Mouse (Mus musculus) limb, embryonic 12.5 days (tissue): ENCODE measurements around the gene 2700049A03Rik. TPM values are rescaled to one million over a fixed set of nuclear protein-coding genes. Genes with fewer than 3 reads are reported as not detected.

Experiments
- ATAC-seq: fragments of 200-750 bp; cut with Nextera tagmentation; 2 replicates; pipeline ENCODE4 v1.8.0; 2017; ENCODE audit warnings: low read depth, moderate TSS enrichment; ENCODE audit not compliant: insufficient number of reproducible peaks, insufficient read depth, low FRiP score, low TSS enrichment
- H3K27ac ChIP-seq: fragments of 300-500 bp; sonication (generic); 2 replicates; pipeline ENCODE4 v1.5.1; 2016; ENCODE audit warnings: mild to moderate bottlenecking, moderate library complexity
- H3K27me3 ChIP-seq: fragments of 300-500 bp; sonication (generic); 2 replicates; pipeline ENCODE4 v1.6.1; 2016; ENCODE audit warnings: mild to moderate bottlenecking, moderate library complexity
- H3K36me3 ChIP-seq: fragments of 300-500 bp; sonication (generic); 2 replicates; pipeline ENCODE4 v1.6.1; 2016; ENCODE audit warnings: mild to moderate bottlenecking, moderate library complexity
- H3K4me1 ChIP-seq: fragments of 300-500 bp; sonication (generic); replicated peaks from 2 replicates; pipeline ENCODE4 v1.6.1; 2016
- H3K4me2 ChIP-seq: fragments of 300-500 bp; sonication (generic); 2 replicates; pipeline ENCODE4 v1.6.1; 2016; ENCODE audit warnings: mild to moderate bottlenecking, moderate library complexity
- H3K4me3 ChIP-seq: fragments of 300-500 bp; sonication (generic); replicated peaks from 2 replicates; pipeline ENCODE4 v1.5.1; 2016; ENCODE audit warnings: mild to moderate bottlenecking
- H3K9ac ChIP-seq: fragments of 300-500 bp; sonication (generic); replicated peaks from 2 replicates; pipeline ENCODE4 v1.6.1; 2016; ENCODE audit warnings: mild to moderate bottlenecking, moderate library complexity
- H3K9me3 ChIP-seq: fragments of 300-500 bp; sonication (generic); 2 replicates; pipeline ENCODE4 v1.6.1; 2016; ENCODE audit warnings: mild to moderate bottlenecking, moderate library complexity
- WGBS: fragments of 180-500 bp; shearing (Covaris S2); methylation state at CpG from one replicate; pipeline ENCODE4 v1.1.7; 2016; 5-methylcytosine and 5-hydroxymethylcytosine counted together
- polyA plus RNA-seq: library from polyadenylated mRNA; unstranded; fragments of >200 nt; fragmentation: Nextera tagmentation; extraction: Ambion mirVana; gene quantifications from 2 replicates; pipeline ENCODE4 v1.2.1, GENCODE M21; 2016

The 2700049A03Rik gene
- polyA plus RNA-seq, 1 experiment from 2014 or later, result 19.0 TPM

DNA sequence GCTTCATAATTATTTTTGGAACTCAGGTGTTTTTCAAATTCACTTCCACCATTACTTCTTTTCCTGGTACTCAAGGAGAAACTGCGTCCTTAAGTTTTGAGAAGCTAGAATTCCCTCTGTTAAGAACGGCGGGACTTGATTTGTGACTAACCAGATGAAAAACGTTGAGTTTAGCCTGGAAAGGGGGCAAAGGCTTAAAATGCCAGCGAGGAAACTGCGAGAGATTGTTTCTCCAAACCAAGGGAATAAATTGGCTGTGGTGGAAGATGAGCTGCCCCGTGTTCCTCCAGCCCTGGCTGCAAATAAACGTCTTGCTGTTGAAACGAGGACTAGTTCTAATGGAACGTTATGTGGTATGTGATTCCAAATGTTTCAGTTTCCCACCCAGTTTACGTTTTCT lies 1.0 kb downstream of the 2700049A03Rik start:
- Histone ChIP-seq H3K9ac (peak overlapping the region; percentile 61), H3K36me3 (peaks cover 38% of the 10 kb centered on the region), H3K4me1 (peaks cover 26% of the 10 kb centered on the region), H3K4me2 (peak overlapping the region; percentile 92), H3K4me3 (peak overlapping the region; percentile 93), H3K9me3 (no peaks in the 10 kb centered on the region), H3K27ac (no peak overlapping the region), H3K27me3 (no peaks in the 10 kb centered on the region)
- WGBS, result 8% methylated on average over 11 of the region's 11 CpGs
- ATAC-seq, result no peak

DNA sequence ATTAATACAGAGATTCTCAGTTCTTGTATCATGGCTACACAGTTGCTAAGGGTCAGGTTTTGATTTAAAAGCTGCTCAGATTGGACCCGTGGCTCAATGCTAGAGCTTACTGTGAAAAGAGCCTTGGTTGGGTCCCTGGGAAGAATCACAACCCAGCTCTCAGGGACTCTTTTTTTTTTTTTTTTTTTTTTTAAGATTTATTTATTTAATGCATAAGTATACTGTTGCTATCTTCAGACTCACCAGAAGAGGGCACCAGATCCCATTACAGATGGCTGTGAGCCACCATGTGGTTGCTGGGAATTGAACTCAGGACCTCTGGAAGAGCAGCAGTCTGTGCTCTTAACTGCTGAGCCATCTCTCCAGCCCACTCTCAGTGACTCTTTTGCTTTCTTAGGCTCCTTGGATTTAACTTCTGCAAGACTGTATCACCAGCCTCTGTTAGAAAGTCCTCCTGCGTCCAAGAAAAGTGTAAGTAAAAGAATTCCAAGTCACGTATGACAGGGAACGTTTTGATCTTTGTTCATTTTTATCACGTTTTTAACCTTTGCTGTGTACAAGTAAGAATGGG lies 2.7 kb downstream of the 2700049A03Rik start:
- Histone ChIP-seq H3K36me3 (peaks cover 47% of the 10 kb centered on the region), H3K9ac (no peak overlapping the region), H3K27me3 (no peaks in the 10 kb centered on the region), H3K9me3 (no peaks in the 10 kb centered on the region), H3K27ac (no peak overlapping the region), H3K4me2 (peak overlapping the region; percentile 92), H3K4me3 (no peak overlapping the region), H3K4me1 (peaks cover 26% of the 10 kb centered on the region)
- 82% methylated on average over 5 of the region's 5 CpGs for WGBS
- ATAC-seq, result no peak

GRCm38 (mm10) chr12:71141189-71141588 lies 4.5 kb downstream of the 2700049A03Rik start:
- H3K9ac ChIP-seq, result no peak overlapping the region
- no peak overlapping the region for H3K27ac ChIP-seq
- H3K9me3 ChIP-seq, result no peaks in the 10 kb centered on the region
- no peaks in the 10 kb centered on the region for H3K27me3 ChIP-seq
- H3K36me3 ChIP-seq, result peaks cover 64% of the 10 kb centered on the region
- H3K4me1 ChIP-seq, result peaks cover 16% of the 10 kb centered on the region
- no peak for ATAC-seq
- no peak overlapping the region for H3K4me3 ChIP-seq
- no peak overlapping the region for H3K4me2 ChIP-seq

DNA sequence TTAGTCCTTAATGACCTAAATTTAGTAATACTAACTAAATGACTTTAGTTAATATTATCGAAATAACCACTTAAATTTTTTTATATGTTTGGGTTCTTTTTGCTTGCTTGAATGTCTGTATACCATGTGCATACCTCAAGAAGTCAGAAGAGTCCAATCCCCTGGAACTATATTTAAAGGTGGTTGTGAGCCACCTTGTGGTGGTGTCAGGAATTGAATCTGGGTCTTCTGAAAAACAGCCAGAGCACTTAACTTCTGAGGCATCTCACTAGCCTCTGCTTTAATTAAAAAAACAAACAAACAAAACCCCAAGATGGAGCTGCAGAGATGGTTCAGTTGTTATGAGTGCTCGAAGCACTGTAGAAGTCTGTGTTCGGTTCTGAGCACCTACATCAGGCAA lies 11.0 kb downstream of the 2700049A03Rik start:
- WGBS, result 84% methylated on average over 3 of the region's 3 CpGs
- no peaks in the 10 kb centered on the region for H3K9me3 ChIP-seq
- no peaks in the 10 kb centered on the region for H3K27me3 ChIP-seq
- ATAC-seq, result no peak
- H3K27ac ChIP-seq, result no peak overlapping the region
- no peak overlapping the region for H3K9ac ChIP-seq
- H3K4me1 ChIP-seq, result no peaks in the 10 kb centered on the region
- no peak overlapping the region for H3K4me2 ChIP-seq
- no peak overlapping the region for H3K4me3 ChIP-seq
- H3K36me3 ChIP-seq, result peaks cover 79% of the 10 kb centered on the region

- Histone ChIP-seq H3K27me3 (no peaks in the 10 kb centered on the region), H3K36me3 (peaks cover 79% of the 10 kb centered on the region), H3K4me1 (no peaks in the 10 kb centered on the region), H3K9ac (no peak overlapping the region), H3K4me2 (no peak overlapping the region), H3K9me3 (no peaks in the 10 kb centered on the region), H3K4me3 (no peak overlapping the region), H3K27ac (no peak overlapping the region)
- 95% methylated on average over 9 of the region's 9 CpGs for WGBS
- no peak for ATAC-seq
These were observed 12.2 kb downstream of the 2700049A03Rik start for GRCm38 (mm10) chr12:71148801-71149200.

DNA sequence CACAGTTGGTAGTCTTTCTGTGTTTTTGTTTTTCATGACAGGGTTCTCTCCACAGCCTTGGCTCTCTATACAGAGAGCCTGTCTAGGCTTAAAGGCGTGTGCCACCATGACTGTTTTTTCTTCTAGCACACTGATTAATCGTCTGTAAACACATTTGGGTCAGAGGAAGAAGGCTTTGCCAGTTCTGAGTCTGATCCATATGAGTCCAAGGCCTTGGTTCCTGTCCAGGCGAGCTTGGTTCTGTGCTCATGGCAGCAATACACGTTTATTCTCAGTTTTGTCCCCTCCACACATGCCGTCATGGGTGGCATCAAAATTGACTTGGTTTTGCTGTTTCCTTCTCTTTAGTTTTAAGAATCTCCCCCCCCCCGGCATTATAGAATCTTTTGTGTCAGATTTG lies 12.8 kb downstream of the 2700049A03Rik start:
- H3K4me3 ChIP-seq, result no peak overlapping the region
- no peaks in the 10 kb centered on the region for H3K27me3 ChIP-seq
- ATAC-seq, result no peak
- H3K4me2 ChIP-seq, result no peak overlapping the region
- no peak overlapping the region for H3K9ac ChIP-seq
- no peaks in the 10 kb centered on the region for H3K4me1 ChIP-seq
- H3K36me3 ChIP-seq, result peaks cover 79% of the 10 kb centered on the region
- no peaks in the 10 kb centered on the region for H3K9me3 ChIP-seq
- H3K27ac ChIP-seq, result no peak overlapping the region
- 89% methylated on average over 6 of the region's 6 CpGs for WGBS

DNA sequence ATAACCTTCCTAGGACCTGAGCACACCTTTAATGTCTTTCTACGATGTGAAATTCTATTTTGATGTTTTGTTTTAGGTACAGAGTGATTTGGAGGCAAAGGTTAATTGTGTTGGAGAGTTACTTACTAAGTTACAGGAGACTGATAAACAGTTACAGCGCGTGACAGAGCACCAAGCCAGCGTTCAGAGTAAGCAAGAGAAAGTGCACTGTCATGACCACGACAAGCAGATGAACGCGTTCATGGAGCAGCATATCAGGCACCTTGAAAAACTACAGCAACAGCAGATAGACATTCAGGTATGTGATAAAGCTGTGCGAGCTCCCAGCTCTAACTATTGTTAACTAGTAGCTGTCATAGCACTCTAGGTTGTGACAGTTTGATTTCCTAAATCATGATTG lies 13.5 kb downstream of the 2700049A03Rik start:
- no peaks in the 10 kb centered on the region for H3K9me3 ChIP-seq
- no peak overlapping the region for H3K9ac ChIP-seq
- no peaks in the 10 kb centered on the region for H3K27me3 ChIP-seq
- H3K27ac ChIP-seq, result no peak overlapping the region
- no peak overlapping the region for H3K4me3 ChIP-seq
- WGBS, result 93% methylated on average over 8 of the region's 8 CpGs
- no peaks in the 10 kb centered on the region for H3K4me1 ChIP-seq
- H3K36me3 ChIP-seq, result peaks cover 79% of the 10 kb centered on the region
- no peak for ATAC-seq
- H3K4me2 ChIP-seq, result no peak overlapping the region

- Histone ChIP-seq H3K4me2 (no peak overlapping the region), H3K4me1 (no peaks in the 10 kb centered on the region), H3K27ac (no peak overlapping the region), H3K9ac (no peak overlapping the region), H3K36me3 (peaks cover 77% of the 10 kb centered on the region), H3K27me3 (no peaks in the 10 kb centered on the region), H3K9me3 (no peaks in the 10 kb centered on the region), H3K4me3 (no peak overlapping the region)
- no peak for ATAC-seq
- WGBS, result 97% methylated on average over 6 of the region's 6 CpGs
These were observed 18.3 kb downstream of the 2700049A03Rik start for GRCm38 (mm10) chr12:71154979-71155378.

DNA sequence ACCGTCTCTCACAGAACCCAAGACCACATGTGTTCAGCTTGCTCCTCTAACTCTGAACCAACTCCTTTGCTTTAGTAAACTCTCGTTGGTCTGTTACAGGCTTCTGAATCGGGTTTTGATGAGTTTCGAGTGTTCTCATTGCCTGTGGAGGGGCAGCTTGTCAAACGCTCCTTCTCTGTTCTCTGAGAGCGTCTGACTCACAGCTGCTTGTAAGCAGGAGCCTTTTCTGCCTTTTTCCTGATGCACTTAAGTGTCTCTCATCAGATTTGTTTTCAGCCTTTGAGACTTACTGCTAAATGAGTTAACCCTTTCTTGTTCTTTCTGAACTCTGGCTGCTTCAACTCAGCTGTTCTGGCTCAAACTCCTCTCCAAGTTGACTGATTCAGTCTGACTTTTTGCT lies 21.3 kb downstream of the 2700049A03Rik start:
- Histone ChIP-seq H3K27me3 (no peaks in the 10 kb centered on the region), H3K4me1 (no peaks in the 10 kb centered on the region), H3K36me3 (peaks cover 85% of the 10 kb centered on the region), H3K27ac (no peak overlapping the region), H3K4me2 (no peak overlapping the region), H3K9ac (no peak overlapping the region), H3K9me3 (no peaks in the 10 kb centered on the region), H3K4me3 (no peak overlapping the region)
- 88% methylated on average over 6 of the region's 6 CpGs for WGBS
- no peak for ATAC-seq

- no peak overlapping the region for H3K9ac ChIP-seq
- 94% methylated on average over 9 of the region's 9 CpGs for WGBS
- no peaks in the 10 kb centered on the region for H3K27me3 ChIP-seq
- no peaks in the 10 kb centered on the region for H3K9me3 ChIP-seq
- H3K4me2 ChIP-seq, result no peak overlapping the region
- no peak for ATAC-seq
- no peaks in the 10 kb centered on the region for H3K4me1 ChIP-seq
- H3K36me3 ChIP-seq, result peaks cover 82% of the 10 kb centered on the region
- H3K27ac ChIP-seq, result no peak overlapping the region
- H3K4me3 ChIP-seq, result no peak overlapping the region
These were observed 27.8 kb downstream of the 2700049A03Rik start for GRCm38 (mm10) chr12:71164410-71164809.

DNA sequence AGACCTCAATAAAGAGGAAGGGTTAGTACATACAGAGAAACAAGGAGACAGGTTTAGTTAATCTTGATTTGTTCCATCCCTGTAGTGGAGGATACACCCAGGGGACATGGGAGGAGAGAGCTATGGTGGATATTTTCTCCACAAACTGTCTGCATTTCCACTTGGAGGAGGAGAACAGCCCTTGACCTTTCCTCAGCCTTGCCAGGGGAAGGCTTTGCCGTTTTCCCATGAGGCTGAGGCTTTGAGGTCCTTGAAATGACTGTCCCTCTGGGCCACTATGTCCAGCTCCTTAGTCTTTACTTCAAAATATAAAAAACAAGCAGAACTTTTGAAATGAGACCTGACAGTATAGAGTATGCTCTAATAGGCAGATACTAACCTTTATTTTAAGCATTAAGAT lies 33.3 kb downstream of the 2700049A03Rik start:
- ATAC-seq, result no peak
- Histone ChIP-seq H3K36me3 (peaks cover 74% of the 10 kb centered on the region), H3K27me3 (no peaks in the 10 kb centered on the region), H3K4me1 (no peaks in the 10 kb centered on the region), H3K4me3 (no peak overlapping the region), H3K4me2 (no peak overlapping the region), H3K9me3 (no peaks in the 10 kb centered on the region), H3K9ac (no peak overlapping the region), H3K27ac (no peak overlapping the region)
- WGBS, result 92% methylated on average over 1 of the region's 1 CpGs

- no peak overlapping the region for H3K27ac ChIP-seq
- H3K36me3 ChIP-seq, result peaks cover 80% of the 10 kb centered on the region
- H3K4me1 ChIP-seq, result no peaks in the 10 kb centered on the region
- H3K9ac ChIP-seq, result no peak overlapping the region
- H3K4me2 ChIP-seq, result no peak overlapping the region
- WGBS, result 94% methylated on average over 3 of the region's 3 CpGs
- no peaks in the 10 kb centered on the region for H3K9me3 ChIP-seq
- no peaks in the 10 kb centered on the region for H3K27me3 ChIP-seq
- H3K4me3 ChIP-seq, result no peak overlapping the region
- no peak for ATAC-seq
These were observed 47.1 kb downstream of the 2700049A03Rik start for GRCm38 (mm10) chr12:71183736-71184135.
